Mouse (Mus musculus): ENCODE results near the gene Cdk18.

DNA sequence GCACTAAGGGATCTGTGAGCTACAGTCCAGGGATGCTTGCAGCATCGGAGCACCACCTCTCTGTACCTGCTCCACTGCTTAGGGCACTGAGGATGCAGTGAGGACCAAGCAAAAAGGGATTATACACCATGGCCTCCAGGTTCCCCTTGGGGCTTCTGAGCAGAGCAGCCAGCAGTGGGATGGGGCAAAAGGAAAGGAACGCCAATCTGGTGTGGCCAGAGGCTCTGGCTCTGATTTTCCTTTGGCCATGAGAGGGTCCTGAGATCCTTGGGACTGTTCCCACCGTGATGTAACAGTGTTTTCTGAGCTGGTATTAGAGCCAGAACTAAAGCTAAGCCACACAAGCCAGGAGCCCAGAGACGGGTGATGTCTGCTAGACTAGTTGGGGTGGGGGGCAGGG lies 20.2 kb upstream of the Cdk18 start:
- TF ChIP-seq CTCF (IDR thresholded peaks at IDR 0.05; ENCODE audit: low read depth, low read length) (no peak), POLR2A (IDR thresholded peaks at IDR 0.05; ENCODE audit: extremely low read depth, insufficient read depth, low read length) (no peak)

Measured in liver, adult 2 months (tissue).